Mouse (Mus musculus) liver, embryonic 14.5 days (tissue): ENCODE results near the gene Bcl11b. TPM values are rescaled to one million over a fixed set of nuclear protein-coding genes. Genes with fewer than 3 reads are reported as not detected.

Source experiments
- ATAC-seq: fragments of 200-750 bp; cut with Nextera tagmentation; 2 replicates; pipeline ENCODE4 v1.8.0; 2017; ENCODE audit warnings: moderate number of reproducible peaks, mild to moderate bottlenecking, moderate library complexity; ENCODE audit not compliant: insufficient read depth
- DNase-seq, 3 experiments: peaks; one replicate each; pipeline ENCODE4 v3.0.0-alpha.2; 2012 to 2013; ENCODE audit warnings: low read depth in 3 of 3, low spot score in 3 of 3
- H3K27ac ChIP-seq: fragments of 300-500 bp; sonication (generic); 2 replicates; pipeline ENCODE4 v1.5.1; 2014; ENCODE audit warnings: moderate library complexity, mild to moderate bottlenecking, control low read depth, inconsistent platforms
- H3K27me3 ChIP-seq: fragments of 300-500 bp; sonication (generic); 2 replicates; pipeline ENCODE4 v1.6.1; 2014; ENCODE audit warnings: mild to moderate bottlenecking, low read length, moderate library complexity; ENCODE audit not compliant: control insufficient read depth, insufficient read depth
- H3K36me3 ChIP-seq: fragments of 300-500 bp; sonication (generic); replicated peaks from 2 replicates; pipeline ENCODE4 v1.6.1; 2014; ENCODE audit warnings: low read depth; ENCODE audit not compliant: control insufficient read depth, insufficient read depth
- H3K4me1 ChIP-seq, 2 experiments: fragments of 200-500 bp in 1 of 2; fragments of 300-500 bp in 1 of 2; sonication (generic) in 1 of 2; replicated peaks; 2 replicates each; pipeline ENCODE4 v1.6.1; 2012 to 2014; ENCODE audit warnings: antibody characterized with exemption in 1 of 2, inconsistent platforms in 1 of 2, low read length in 1 of 2; ENCODE audit not compliant: control insufficient read depth in 2 of 2, insufficient read depth in 2 of 2
- H3K4me2 ChIP-seq: fragments of 300-500 bp; sonication (generic); 2 replicates; pipeline ENCODE4 v1.6.1; 2014; ENCODE audit warnings: low read depth, mild to moderate bottlenecking, control low read depth, moderate library complexity
- H3K4me3 ChIP-seq, 2 experiments: fragments of 200-500 bp in 1 of 2; fragments of 300-500 bp in 1 of 2; sonication (generic) in 1 of 2; 2 replicates each; pipeline ENCODE4 v1.5.1; 2012 to 2014; ENCODE audit warnings: low read depth in 2 of 2, low read length in 2 of 2, mild to moderate bottlenecking in 2 of 2, control low read depth in 1 of 2, inconsistent platforms in 1 of 2, moderate library complexity in 1 of 2; ENCODE audit not compliant: insufficient read depth in 1 of 2
- H3K9ac ChIP-seq: fragments of 300-500 bp; sonication (generic); replicated peaks from 2 replicates; pipeline ENCODE4 v1.6.1; 2014; ENCODE audit warnings: mild to moderate bottlenecking, control low read depth, moderate library complexity
- H3K9me3 ChIP-seq: fragments of 300-500 bp; sonication (generic); 2 replicates; pipeline ENCODE4 v1.6.1; 2016; ENCODE audit warnings: low read length, mixed read lengths; ENCODE audit not compliant: control insufficient read depth
- CTCF ChIP-seq: IDR thresholded peaks from 2 replicates; pipeline ENCODE4 v1.5.1; 2016; ENCODE audit warnings: antibody characterized with exemption, low read depth, control low read depth
- EP300 ChIP-seq: IDR thresholded peaks from 2 replicates; pipeline ENCODE4 v1.6.1; 2016; ENCODE audit warnings: antibody characterized with exemption, low read depth
- WGBS: fragments of 180-500 bp; shearing (Covaris S2); extraction: QIAGEN DNeasy Blood & Tissue Kit; methylation state at CpG from one replicate; pipeline ENCODE4 v1.1.7; 2014; ENCODE audit not compliant: insufficient replicate concordance; 5-methylcytosine and 5-hydroxymethylcytosine counted together
- polyA plus RNA-seq, 2 experiments: library from polyadenylated mRNA; depleted of rRNA in 1 of 2; stranded (reverse) in 1 of 2; unstranded in 1 of 2; fragments of >200 nt; fragmentation: Nextera tagmentation in 1 of 2; extraction: Ambion mirVana in 1 of 2; gene quantifications; 2 replicates each; pipeline versions ENCODE4 v1.2.1 to v1.2.3; 2012 to 2014

Gene Bcl11b
- polyA plus RNA-seq, 2 experiments: 0.02 TPM; not detected in 1

DNA sequence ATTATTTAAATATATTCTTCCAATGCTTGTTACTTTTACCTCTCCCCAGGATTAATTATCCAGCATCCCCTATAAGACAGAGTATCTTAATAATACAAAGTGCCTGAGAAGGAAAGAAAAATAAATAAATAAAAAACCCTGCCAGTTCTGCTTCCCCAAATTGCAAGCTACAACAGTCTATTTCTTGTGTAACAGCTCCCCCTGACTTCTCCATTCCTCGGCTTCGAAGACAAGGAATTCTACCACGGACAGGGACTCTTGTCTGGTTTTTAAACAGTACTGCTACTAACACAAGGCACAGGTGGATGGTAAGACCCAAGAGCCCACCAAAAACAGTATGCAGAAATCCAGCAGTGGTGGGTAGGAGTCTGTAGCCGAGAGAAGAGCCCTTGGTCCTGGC lies 64.2 kb downstream of the Bcl11b start:
- no peak for ATAC-seq
- no peak for TF ChIP-seq EP300
- TF ChIP-seq CTCF: no peak

DNA sequence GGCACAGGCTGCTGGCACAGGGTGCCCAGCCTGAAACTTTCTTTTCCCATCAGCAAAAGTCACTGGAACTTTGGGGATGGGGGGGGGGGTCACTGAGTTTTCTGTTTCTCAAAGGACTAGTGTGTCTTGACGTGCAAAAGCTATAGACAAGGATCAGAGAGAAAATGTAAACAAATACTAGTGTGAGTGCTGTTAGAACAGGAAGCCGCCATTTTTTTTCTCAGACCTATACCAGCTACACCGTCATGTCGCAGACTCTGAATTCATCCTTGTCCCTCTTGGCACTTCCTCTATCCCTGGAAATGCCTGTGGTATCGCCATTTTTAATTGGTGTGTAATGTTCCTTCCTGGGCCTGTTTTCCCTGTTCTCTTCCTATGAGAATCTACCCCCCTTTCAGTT lies 66.4 kb downstream of the Bcl11b start:
- H3K27me3 ChIP-seq: no peaks in the 10 kb centered on the region
- no peak overlapping the region for H3K4me3 ChIP-seq
- WGBS: 57% methylated on average over 5 of the region's 5 CpGs
- no peak for TF ChIP-seq CTCF
- no peak for TF ChIP-seq EP300
- H3K36me3 ChIP-seq: no peaks in the 10 kb centered on the region
- H3K4me1 ChIP-seq: no peaks in the 10 kb centered on the region
- no peak for ATAC-seq
- no peak for DNase-seq
- no peak overlapping the region for H3K4me2 ChIP-seq
- no peaks in the 10 kb centered on the region for H3K9me3 ChIP-seq
- H3K27ac ChIP-seq: no peak overlapping the region
- no peak overlapping the region for H3K9ac ChIP-seq

More for the DNA sequence above, 64.2 kb downstream of the Bcl11b start:
- Histone ChIP-seq H3K27ac (no peak overlapping the region), H3K27me3 (no peaks in the 10 kb centered on the region), H3K9ac (no peak overlapping the region), H3K4me2 (no peak overlapping the region), H3K4me3 (no peak overlapping the region), H3K36me3 (no peaks in the 10 kb centered on the region), H3K9me3 (no peaks in the 10 kb centered on the region), H3K4me1 (no peaks in the 10 kb centered on the region)
- 45% methylated on average over 4 of the region's 4 CpGs for WGBS
- DNase-seq: no peak

DNA sequence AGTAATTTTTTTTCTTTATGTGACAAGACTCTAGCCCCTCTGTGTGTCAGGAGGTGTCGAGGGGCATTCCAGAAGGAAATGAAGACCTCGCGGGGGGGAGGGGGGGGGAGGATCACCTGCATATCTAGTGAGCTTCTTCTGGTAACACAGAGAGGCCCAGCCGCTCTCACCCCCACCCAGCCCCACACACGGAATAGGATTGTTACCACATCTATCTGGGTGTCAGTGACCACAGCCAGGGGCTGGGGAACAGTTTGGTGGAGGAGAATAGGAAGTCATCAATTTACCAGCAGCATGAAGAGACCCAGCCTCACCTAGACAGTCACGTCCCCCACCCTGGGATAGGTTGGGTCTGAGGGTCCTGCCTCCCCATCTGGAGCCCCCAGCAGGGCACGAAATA lies 67.0 kb downstream of the Bcl11b start:
- no peak for TF ChIP-seq EP300
- no peak for TF ChIP-seq CTCF
- Histone ChIP-seq H3K4me2 (no peak overlapping the region), H3K27ac (no peak overlapping the region), H3K9me3 (no peaks in the 10 kb centered on the region), H3K4me3 (no peak overlapping the region), H3K9ac (no peak overlapping the region), H3K36me3 (no peaks in the 10 kb centered on the region), H3K4me1 (no peaks in the 10 kb centered on the region), H3K27me3 (no peaks in the 10 kb centered on the region)
- ATAC-seq: no peak
- WGBS: 58% methylated on average over 7 of the region's 7 CpGs
- no peak for DNase-seq

DNA sequence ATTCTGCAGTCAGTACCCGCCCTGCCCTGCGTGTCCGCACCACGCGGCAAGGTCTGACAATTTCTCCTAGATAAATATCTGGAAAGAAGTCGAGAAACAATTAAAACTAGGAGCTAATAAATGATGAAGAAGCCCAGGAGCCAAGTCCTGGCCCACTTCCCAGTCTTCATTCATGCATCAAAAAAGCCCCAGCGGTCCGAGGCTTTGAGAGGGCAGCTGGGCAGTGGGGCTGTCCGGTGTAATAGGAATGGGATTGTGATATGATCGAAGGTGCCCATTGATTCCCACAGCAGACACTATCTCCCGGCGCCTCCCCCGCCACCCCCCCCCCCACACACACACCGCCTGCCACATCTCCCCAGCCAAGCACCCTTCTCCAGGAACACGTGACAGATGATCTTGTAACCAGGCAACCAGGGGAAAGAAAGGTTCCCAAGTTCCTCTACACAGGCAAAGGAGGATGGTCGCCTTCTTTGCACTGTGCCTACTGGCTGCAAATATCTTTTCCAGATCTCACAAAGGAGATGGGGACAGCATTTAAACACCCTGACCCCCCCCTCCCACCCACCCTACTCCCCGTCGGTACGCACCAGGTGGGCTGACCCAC lies 68.5 kb downstream of the Bcl11b start:
- Histone ChIP-seq H3K4me3 (no peak overlapping the region), H3K9ac (no peak overlapping the region), H3K4me1 (no peaks in the 10 kb centered on the region), H3K9me3 (no peaks in the 10 kb centered on the region), H3K4me2 (no peak overlapping the region), H3K36me3 (no peaks in the 10 kb centered on the region), H3K27me3 (no peaks in the 10 kb centered on the region), H3K27ac (no peak overlapping the region)
- no peak for ATAC-seq
- TF ChIP-seq EP300 (no peak), CTCF (no peak)
- DNase-seq: no peak
- WGBS: 74% methylated on average over 18 of the region's 19 CpGs

DNA sequence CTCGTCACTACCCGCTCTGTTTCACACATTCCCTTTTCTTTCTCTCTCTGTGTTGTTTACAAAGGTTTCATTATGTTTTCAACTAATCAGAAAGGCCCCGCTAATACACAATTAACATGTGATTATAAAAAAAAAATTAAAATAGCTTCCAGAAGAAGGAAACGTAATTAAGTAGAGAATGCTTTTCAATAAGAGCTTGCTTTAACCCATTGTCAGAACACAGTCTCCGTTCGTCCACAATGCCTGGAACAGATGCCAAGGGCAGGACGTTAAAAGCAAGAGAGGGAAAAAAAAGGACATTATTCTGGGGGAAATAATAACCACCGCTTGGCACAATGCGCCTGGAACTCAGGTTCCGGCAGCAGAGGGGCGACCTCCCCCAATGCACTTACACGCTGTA lies 71.3 kb downstream of the Bcl11b start:
- Histone ChIP-seq H3K9ac (no peak overlapping the region), H3K4me2 (no peak overlapping the region), H3K4me1 (no peaks in the 10 kb centered on the region), H3K9me3 (no peaks in the 10 kb centered on the region), H3K36me3 (no peaks in the 10 kb centered on the region), H3K27me3 (no peaks in the 10 kb centered on the region), H3K4me3 (no peak overlapping the region), H3K27ac (no peak overlapping the region)
- DNase-seq (no peak), ATAC-seq (no peak)
- WGBS: 72% methylated on average over 12 of the region's 12 CpGs
- no peak for TF ChIP-seq EP300
- no peak for TF ChIP-seq CTCF
